Mouse (Mus musculus) cerebellum, adult 9-10 months (tissue): ENCODE results near the gene Sirt7.
A peak's percentile ranks its signal among the peaks of the same experiment; 100 is the strongest.

Experiments
- DNase-seq: peaks from one replicate; pipeline ENCODE4 v3.0.0; 2022

Sirt7 gene

GRCm38 (mm10) chr11:120625152-120625775 is at the start of gene Sirt7:
Gene Sirt7 (minus strand): TSS chr11:120625240.
- no peak for DNase-seq

GRCm38 (mm10) chr11:120673594-120674122 is 48.6 kb upstream of the Sirt7 start:
- no peak for DNase-seq

DNA sequence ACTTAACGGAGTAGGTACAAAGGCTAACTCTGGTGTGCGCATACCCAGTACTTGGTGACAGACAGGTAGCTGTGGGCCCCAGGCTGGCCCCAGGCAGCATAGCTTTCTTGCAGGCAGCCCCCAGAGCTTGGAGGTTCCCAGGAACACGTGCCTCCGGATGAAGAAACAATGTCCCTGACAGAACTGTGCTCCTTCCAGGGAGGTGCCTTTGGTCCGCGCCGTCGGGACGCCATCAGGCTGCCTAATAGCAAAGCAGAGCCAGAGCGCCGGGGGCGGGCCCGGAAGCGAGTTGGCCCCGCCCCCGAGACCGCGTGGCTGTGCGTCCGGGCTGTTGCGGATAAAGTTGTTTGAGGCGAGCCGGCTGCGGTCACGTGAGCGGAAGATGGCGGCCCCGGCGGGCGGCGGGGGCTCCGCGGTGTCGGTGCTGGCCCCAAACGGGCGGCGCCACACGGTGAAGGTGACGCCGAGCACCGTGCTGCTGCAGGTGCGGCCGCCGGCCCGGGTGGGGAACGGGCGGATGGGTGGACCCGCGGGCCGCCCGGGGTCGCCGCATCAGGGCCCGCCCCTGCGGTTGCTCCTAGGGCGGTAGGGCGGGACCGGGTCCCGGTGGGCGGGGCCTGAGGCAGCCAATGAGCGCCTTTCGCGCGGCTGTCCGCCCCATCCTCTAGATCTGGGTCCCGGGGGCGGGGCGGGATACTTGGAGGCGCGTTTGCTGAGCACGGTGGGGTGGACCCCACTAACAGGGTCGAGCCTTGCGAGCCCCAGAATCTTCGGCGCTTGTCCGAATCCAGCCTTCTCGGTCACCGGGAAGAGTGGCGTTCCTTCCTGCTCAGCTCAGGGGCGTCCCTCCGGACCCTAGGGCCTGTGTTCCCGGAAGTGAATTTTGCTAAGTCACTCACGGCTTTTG is 47.9 kb upstream of the Sirt7 start, which contains the start of gene Aspscr1:
Gene Aspscr1 (plus strand): TSS at position 287 of the 907 bp plus-strand sequence.
- DNase-seq, result peak; percentile 90

GRCm38 (mm10) chr11:120666617-120667016 is 41.6 kb upstream of the Sirt7 start:
- DNase-seq, result no peak

GRCm38 (mm10) chr11:120665406-120665805 is 40.4 kb upstream of the Sirt7 start:
- no peak for DNase-seq

- DNase-seq, result no peak
Observed at GRCm38 (mm10) chr11:120663714-120664113, 38.7 kb upstream of the Sirt7 start.

DNA sequence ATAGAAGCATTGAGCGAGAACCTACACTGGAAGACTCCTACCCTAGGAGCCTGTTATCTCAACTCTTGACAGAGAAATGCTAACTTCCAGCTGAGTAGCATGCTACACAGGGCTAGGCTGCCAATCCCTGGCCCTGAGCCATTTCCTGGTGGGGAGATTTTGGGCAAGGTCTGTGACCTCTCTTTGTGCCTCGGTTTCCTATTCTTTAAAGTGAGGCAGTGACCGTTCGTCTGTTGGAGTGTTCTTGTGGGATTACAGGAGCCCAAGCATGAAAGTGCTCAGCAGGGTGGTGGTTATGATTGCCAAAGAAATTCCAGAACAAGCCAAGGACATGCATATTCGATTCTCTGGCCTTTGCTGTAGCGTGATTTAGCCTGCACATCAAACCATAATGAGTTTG is 37.7 kb upstream of the Sirt7 start:
- DNase-seq, result no peak

DNA sequence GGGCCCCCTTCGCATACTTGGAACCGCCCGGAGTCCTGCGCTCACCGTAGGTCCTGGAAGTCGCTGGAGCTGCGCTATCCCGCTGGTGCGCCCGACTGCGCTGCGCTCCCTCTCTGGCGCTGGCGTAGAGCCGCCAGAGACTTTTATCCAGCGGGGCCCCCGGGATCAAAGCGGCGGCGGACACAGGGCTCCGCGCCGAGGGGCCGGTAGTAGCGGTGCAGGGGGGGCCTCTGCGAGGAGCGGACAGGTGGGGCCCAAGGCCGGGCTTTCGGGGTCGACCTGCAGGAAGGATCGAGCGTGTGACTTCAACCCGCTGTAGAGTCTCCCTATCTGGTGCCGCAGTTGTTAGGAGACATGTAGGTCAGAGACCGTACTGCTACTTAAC is 36.0 kb upstream of the Sirt7 start, which contains the start of gene Notum:
Gene Notum (minus strand): TSS at position 100 of the 385 bp plus-strand sequence.
- DNase-seq, result no peak

- DNase-seq, result no peak
Observed at GRCm38 (mm10) chr11:120660301-120661075, 35.4 kb upstream of the Sirt7 start.

GRCm38 (mm10) chr11:120659509-120660300 is 34.7 kb upstream of the Sirt7 start:
- DNase-seq, result no peak

- DNase-seq, result peak; percentile 61
Observed at GRCm38 (mm10) chr11:120658876-120659410, 33.9 kb upstream of the Sirt7 start.

- no peak for DNase-seq
Observed at GRCm38 (mm10) chr11:120657301-120657700, 32.3 kb upstream of the Sirt7 start.

GRCm38 (mm10) chr11:120654741-120655140 is 29.7 kb upstream of the Sirt7 start:
- DNase-seq, result no peak

DNA sequence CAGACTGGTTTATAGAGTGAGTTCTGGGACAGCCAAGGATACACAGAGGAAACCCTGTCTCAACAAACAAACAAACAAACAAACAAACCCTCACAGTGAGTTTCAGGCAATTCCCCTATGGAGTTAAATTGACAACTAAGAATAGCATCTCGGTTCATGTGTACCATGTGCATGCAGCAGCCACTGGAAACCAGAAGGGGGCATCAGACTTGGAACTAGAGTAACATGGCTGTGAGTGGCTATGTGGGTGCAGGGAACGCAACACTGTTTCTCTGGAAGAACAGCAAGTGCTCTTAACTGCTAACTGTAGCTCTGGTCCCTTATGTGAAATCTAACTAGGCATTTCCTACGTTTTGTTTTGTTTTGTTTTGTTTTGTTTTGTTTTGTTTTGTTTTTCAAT is 26.8 kb upstream of the Sirt7 start:
- DNase-seq, result no peak

DNA sequence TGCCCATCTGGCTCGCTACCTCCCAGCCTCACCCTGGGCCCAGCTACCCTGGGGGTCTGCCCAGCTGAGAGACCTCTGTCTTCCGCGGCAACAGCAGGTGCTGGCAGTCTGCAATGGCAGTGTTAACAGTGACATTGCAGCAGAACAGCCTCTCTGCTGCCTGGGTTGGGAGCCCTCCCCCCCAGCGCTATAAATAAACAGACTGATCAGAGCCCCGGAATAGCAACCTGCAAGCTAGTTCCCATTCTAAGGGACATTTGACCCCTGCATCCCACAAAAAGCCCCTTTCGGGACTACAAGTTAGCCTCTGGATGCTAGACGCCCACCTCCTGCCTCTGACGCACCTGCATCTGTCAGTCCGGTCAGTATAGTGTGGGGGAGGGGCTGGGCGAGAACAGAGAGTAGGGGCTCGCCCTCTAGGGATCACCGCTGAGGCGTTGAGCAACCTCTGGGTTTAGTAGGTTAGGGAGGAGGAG is 23.0 kb upstream of the Sirt7 start, which contains the start of gene Myadml2:
Gene Myadml2 (minus strand): TSS at position 158 of the 476 bp plus-strand sequence.
- DNase-seq, result peak; percentile 70

DNA sequence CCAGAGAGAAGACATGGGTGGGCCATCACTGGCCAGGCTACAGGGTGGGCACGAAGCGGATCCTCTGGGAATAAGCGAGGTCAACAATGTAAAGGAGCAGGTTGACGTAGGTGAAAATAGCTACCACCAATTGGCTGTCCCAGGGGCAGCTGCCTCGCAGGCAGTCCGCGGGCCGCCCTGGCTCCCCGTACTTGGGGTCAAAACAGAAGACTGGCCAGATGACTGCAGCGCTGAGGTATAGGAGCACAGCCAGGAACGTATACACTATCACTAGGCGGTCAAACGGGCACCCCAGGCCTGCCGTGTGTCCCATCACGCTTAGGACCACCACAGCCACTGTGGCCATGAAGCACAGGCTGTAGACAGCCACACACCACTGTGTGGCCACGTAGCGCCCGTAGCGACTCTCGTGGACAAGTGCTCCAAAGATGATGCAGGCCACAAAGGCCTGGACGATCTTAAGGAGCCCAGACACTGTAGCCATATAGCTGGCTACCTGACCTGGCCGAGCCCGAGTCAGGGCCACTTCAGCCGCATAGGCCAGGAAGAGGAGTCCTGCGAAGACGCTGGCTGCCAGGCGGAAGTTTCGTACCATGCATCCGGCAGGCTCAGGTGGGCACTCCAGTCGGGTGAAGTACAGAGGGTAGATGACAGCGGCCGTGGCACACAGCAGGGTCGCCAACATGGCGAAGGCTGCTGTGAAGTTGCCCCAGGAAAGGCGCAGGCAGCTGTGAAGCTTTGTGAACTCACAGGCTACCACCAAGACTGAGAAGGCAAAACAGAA is 22.2 kb upstream of the Sirt7 start:
- DNase-seq, result no peak

DNA sequence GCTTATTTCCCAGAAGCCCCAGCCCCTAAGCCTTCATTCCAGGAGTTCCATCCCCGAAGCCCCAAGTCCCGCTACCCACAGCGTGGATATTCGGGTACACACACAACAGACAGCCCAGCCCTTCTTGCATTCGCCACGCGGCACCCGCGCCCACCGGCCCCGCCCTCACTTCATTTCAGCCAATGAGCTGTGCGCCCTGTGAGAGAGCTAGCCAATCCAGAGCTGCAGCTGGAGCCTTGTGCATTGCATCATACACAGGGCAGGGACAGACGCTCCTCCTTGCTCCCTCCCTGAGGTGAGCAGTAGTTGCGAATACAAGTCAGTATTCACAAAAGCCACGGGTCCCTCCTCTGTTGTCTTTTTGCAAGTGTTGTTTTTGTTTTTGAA is 18.6 kb upstream of the Sirt7 start, which contains the start of gene Pycr1:
Gene Pycr1 (minus strand): TSS at position 169 of the 387 bp plus-strand sequence.
- peak; percentile 95 for DNase-seq

DNA sequence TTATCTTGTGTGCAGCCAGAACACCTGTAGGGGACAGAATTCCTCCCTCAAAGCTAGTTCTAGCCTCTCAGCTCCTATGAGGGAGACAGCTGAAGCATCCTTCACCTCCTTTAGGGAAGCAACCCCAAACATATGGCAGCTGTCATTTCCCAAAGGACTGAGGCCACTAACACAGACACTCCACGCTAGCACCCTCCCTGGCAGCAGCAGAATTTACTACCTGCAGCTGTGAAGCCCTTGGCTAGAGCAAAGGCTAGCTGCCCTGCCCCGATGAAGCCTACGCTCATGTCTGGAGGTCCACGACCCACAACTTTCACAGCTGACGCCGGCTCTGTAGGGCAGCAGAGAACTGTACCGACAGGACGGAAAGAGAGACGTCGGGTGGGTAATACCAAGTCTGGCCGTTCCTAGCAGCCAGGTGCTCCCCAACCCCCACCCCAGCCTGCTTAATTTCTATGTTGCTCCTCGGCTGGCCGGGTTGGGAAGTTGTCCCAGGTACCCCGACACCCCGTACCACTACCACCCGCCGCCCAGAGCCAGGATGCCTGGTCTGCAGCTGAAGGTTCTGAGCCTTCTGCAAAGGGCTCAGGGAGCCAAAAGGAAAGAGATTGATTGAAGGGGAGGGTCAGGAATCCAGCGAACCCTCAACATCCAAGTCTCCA is 18.0 kb upstream of the Sirt7 start:
- no peak for DNase-seq

DNA sequence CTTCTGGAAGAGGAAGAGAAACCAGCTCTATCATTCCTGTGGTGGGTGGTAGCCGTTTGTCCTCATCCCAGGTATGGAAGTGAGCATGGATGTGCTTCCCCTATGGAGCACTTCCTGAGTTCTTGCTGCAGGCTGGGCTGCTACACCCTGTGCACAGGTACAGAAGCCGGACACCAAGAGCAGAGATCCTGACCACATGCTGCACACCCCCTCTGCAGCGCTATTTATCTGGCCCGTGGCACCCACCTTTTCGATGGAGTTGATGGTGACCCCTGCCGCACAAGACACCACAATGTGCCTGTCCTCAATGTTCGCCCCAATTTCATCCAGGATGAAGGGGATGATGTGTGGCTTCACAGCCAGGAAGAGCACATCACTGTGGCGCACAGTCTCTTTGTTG is 16.8 kb upstream of the Sirt7 start:
- DNase-seq, result no peak

- DNase-seq, result no peak
Observed at GRCm38 (mm10) chr11:120641255-120641654, 16.2 kb upstream of the Sirt7 start.
